Mouse (Mus musculus): ENCODE data around the gene Adamts1.

The Adamts1 gene

GRCm38 (mm10) chr16:85779775-85780174, 23.1 kb downstream of the Adamts1 start:
- in situ Hi-C loops (cut with MboI, MseI): loop anchor here in 1 of 2 experiments (25.0 kb wide), 1 partner anchor 858 kb away; no protein-coding TSS in a partner anchor

GRCm38 (mm10) chr16:85772272-85772671, 30.6 kb downstream of the Adamts1 start:
- in situ Hi-C loops (cut with MboI, MseI): no loop called here

GRCm38 (mm10) chr16:85767341-85767740, 35.6 kb downstream of the Adamts1 start:
- in situ Hi-C loops (cut with MboI, MseI): no loop called here

- in situ Hi-C loops (cut with MboI, MseI): no loop called here
These were observed 37.2 kb downstream of the Adamts1 start for GRCm38 (mm10) chr16:85765697-85766096.

- in situ Hi-C loops (cut with MboI, MseI): no loop called here
These were observed 37.7 kb downstream of the Adamts1 start for GRCm38 (mm10) chr16:85765167-85765566.

GRCm38 (mm10) chr16:85762052-85762665, 40.8 kb downstream of the Adamts1 start:
- in situ Hi-C loops (cut with MboI, MseI): no loop called here

GRCm38 (mm10) chr16:85760961-85761580, 41.8 kb downstream of the Adamts1 start:
- in situ Hi-C loops (cut with MboI, MseI): no loop called here

- in situ Hi-C loops (cut with MboI, MseI): no loop called here
These were observed 46.7 kb downstream of the Adamts1 start for GRCm38 (mm10) chr16:85756101-85756819.

GRCm38 (mm10) chr16:85749335-85749734, 53.6 kb downstream of the Adamts1 start:
- in situ Hi-C loops (cut with MboI, MseI): no loop called here

GRCm38 (mm10) chr16:85747589-85748360, 55.1 kb downstream of the Adamts1 start:
- in situ Hi-C loops (cut with MboI, MseI): no loop called here

- in situ Hi-C loops (cut with MboI, MseI): no loop called here
These were observed 56.5 kb downstream of the Adamts1 start for GRCm38 (mm10) chr16:85746386-85746785.

Measured in T-helper 17 cell (primary cell).